Mouse (Mus musculus) forebrain, embryonic 16.5 days (tissue): ENCODE data around the gene Klrb1. TPM values are rescaled to one million over a fixed set of nuclear protein-coding genes. Genes with fewer than 3 reads are reported as not detected.
A peak's percentile ranks its signal among the peaks of the same experiment; 100 is the strongest.
"Not testable (repeated sequence)": the region's sequence is repeated elsewhere in the genome, so short reads cannot be mapped to it uniquely, and the experiment has no call there.

ENCODE experiments used
- ATAC-seq: fragments of 200-750 bp; cut with Nextera tagmentation; 2 replicates; pipeline ENCODE4 v1.8.0; 2017; ENCODE audit warnings: mild to moderate bottlenecking, moderate library complexity
- H3K27ac ChIP-seq: fragments of 300-500 bp; sonication (generic); 2 replicates; pipeline ENCODE4 v1.5.1; 2014; ENCODE audit warnings: low read length, control low read depth
- H3K27me3 ChIP-seq: fragments of 300-500 bp; sonication (generic); replicated peaks from 2 replicates; pipeline ENCODE4 v1.6.1; 2014; ENCODE audit warnings: low read length; ENCODE audit not compliant: control insufficient read depth, insufficient read depth
- H3K36me3 ChIP-seq: fragments of 300-500 bp; sonication (generic); 2 replicates; pipeline ENCODE4 v1.6.1; 2014; ENCODE audit not compliant: control insufficient read depth, insufficient read depth
- H3K4me1 ChIP-seq: fragments of 300-500 bp; sonication (generic); replicated peaks from 2 replicates; pipeline ENCODE4 v1.6.1; 2014; ENCODE audit warnings: low read length; ENCODE audit not compliant: control insufficient read depth, insufficient read depth
- H3K4me2 ChIP-seq: fragments of 300-500 bp; sonication (generic); 2 replicates; pipeline ENCODE4 v1.6.1; 2014; ENCODE audit warnings: mild to moderate bottlenecking, low read length, control low read depth
- H3K4me3 ChIP-seq: fragments of 300-500 bp; sonication (generic); replicated peaks from 2 replicates; pipeline ENCODE4 v1.5.1; 2014; ENCODE audit warnings: mild to moderate bottlenecking, low read length, control low read depth
- H3K9ac ChIP-seq: fragments of 300-500 bp; sonication (generic); replicated peaks from 2 replicates; pipeline ENCODE4 v1.6.1; 2014; ENCODE audit warnings: low read depth, low read length, control low read depth
- H3K9me3 ChIP-seq: fragments of 300-500 bp; sonication (generic); 2 replicates; pipeline ENCODE4 v1.6.1; 2016; ENCODE audit warnings: low read length; ENCODE audit not compliant: control insufficient read depth
- WGBS: fragments of 180-500 bp; shearing (Covaris S2); extraction: QIAGEN DNeasy Blood & Tissue Kit; methylation state at CpG from one replicate; pipeline ENCODE4 v1.1.7; 2014; 5-methylcytosine and 5-hydroxymethylcytosine counted together
- polyA plus RNA-seq: library from polyadenylated mRNA; unstranded; fragments of >200 nt; fragmentation: Nextera tagmentation; extraction: Ambion mirVana; gene quantifications from 2 replicates; pipeline ENCODE4 v1.2.1, GENCODE M21; 2015

Gene Klrb1
- polyA plus RNA-seq = not detected in 2 replicates

DNA sequence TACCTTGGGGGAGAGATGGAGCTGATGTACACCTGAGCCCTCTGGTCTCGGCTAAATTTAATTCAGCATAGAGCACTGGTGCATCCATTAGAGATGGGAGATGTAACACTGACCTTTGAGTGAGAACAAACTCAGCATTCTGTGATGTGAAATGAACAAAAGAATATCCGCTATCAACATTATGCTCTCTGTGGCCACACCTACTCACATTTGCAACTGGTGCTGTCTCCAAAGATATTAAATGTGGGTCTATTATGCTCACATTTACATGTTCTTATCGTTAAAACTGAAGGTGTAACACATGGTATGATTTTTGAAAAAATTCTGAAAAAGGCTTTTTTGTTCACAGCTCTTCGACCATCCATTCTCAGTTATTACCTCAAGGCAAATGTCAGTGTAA, at the start of gene Klrb1:
TSS of gene Klrb1 (minus strand) at position 101 of the 400 bp plus-strand sequence.
- Histone ChIP-seq H3K4me3 (no peak within 1 kb of the TSS), H3K4me2 (no peak within 1 kb of the TSS), H3K9me3 (no peaks in the 10 kb centered on the region), H3K27ac (no peak within 1 kb of the TSS), H3K27me3 (no peaks in the 10 kb centered on the region), H3K4me1 (no peaks in the 10 kb centered on the region), H3K9ac (no peak within 1 kb of the TSS), H3K36me3 (no peaks in the 10 kb centered on the region)
- ATAC-seq = no peak
- 84% methylated on average over 4 of the region's 4 CpGs for WGBS

DNA sequence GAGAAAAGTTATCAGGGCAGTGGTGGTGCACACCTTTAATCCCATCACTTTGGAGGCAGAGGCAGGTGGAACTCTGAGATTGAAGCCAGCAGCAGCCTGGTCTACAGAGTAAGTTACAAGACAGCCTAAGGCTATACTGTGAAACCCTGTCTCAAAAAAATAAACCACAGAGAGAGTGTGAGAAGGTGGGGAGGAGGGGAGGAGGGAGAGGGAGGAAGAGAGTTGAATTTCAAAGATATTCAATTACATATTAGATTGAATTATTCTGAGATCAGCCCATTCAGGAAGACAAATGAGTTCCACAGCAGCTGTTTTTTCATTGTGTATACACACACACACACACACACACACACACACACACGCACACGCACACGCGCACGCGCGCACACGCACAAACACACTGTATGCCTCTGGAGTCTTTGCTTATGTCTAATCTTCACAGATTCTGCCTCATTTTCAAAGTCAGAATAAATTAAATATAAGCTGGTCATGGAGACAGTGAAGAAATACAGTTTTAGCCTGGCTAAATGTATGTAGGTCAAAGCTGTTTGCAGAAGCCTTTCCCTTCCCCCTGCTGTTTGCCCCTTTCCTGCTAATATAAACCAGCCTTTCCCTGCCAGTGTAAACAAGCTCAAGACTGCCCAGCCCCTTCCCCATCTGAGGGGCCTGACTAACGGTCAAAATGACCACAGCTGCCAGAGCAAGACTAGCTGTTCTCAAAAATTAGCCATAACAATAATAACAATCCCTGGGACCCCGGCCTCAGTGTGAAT, 46.8 kb upstream of the Klrb1 start:
- Histone ChIP-seq H3K9me3 (no peaks in the 10 kb centered on the region), H3K27ac (no peak overlapping the region), H3K4me3 (no peak overlapping the region), H3K36me3 (no peaks in the 10 kb centered on the region), H3K27me3 (no peaks in the 10 kb centered on the region), H3K4me2 (no peak overlapping the region), H3K9ac (no peak overlapping the region), H3K4me1 (no peaks in the 10 kb centered on the region)
- no peak for ATAC-seq
- WGBS = 81% methylated on average over 10 of the region's 10 CpGs

- Histone ChIP-seq H3K36me3 (no peaks in the 10 kb centered on the region), H3K4me1 (no peaks in the 10 kb centered on the region; the same call in 1 of the 2 replicates), H3K9me3 (no peaks in the 10 kb centered on the region), H3K9ac (no peak overlapping the region), H3K4me3 (no peak overlapping the region), H3K27me3 (no peaks in the 10 kb centered on the region), H3K27ac (no peak overlapping the region), H3K4me2 (no peak overlapping the region)
- ATAC-seq = no peak
- WGBS = 70% methylated on average over 4 of the region's 4 CpGs
These were observed 45.2 kb upstream of the Klrb1 start for GRCm38 (mm10) chr6:128768047-128768446.

- H3K27ac ChIP-seq, ATAC-seq, H3K4me1 ChIP-seq, H3K36me3 ChIP-seq, H3K4me2 ChIP-seq, H3K9ac ChIP-seq, H3K4me3 ChIP-seq, H3K27me3 ChIP-seq, H3K9me3 ChIP-seq: not testable (repeated sequence)
- WGBS = 53% methylated on average over 6 of the region's 6 CpGs
These were observed 43.8 kb upstream of the Klrb1 start for GRCm38 (mm10) chr6:128766486-128767254.

GRCm38 (mm10) chr6:128765211-128765610, 42.4 kb upstream of the Klrb1 start:
- H3K36me3 ChIP-seq = no peaks in the 10 kb centered on the region
- H3K4me3 ChIP-seq = no peak overlapping the region
- ATAC-seq = no peak
- H3K4me2 ChIP-seq = no peak overlapping the region
- H3K27me3 ChIP-seq = no peaks in the 10 kb centered on the region
- H3K4me1 ChIP-seq = peaks cover 3% of the 10 kb centered on the region
- H3K9ac ChIP-seq = no peak overlapping the region
- H3K9me3 ChIP-seq = no peaks in the 10 kb centered on the region
- no peak overlapping the region for H3K27ac ChIP-seq
- WGBS = 79% methylated on average over 1 of the region's 1 CpGs

DNA sequence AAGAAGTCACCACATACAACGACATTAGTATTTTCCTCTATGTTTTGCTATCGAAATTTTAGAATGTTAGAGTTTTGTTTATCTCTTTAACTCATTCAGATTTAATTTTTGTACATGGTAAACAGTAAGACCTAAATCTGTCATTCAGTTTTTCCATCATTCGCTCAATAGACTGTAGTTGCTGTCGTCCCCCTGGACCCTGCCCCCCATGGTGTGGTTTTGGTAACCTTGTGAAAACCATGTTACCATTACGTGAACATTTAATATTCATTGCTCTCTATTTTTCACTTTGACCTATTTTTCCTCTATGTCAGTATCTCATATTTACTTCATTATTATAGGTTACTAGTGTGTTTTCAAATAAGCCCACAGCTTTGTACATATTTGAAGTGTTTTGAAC, 41.7 kb upstream of the Klrb1 start:
- peak overlapping the region; percentile 47 for H3K4me3 ChIP-seq
- H3K9me3 ChIP-seq = no peaks in the 10 kb centered on the region
- peak overlapping the region; percentile 51 for H3K4me2 ChIP-seq
- no peaks in the 10 kb centered on the region for H3K27me3 ChIP-seq
- no peak for ATAC-seq
- peak overlapping the region; percentile 49 for H3K27ac ChIP-seq
- H3K36me3 ChIP-seq = no peaks in the 10 kb centered on the region
- H3K4me1 ChIP-seq = peaks cover 3% of the 10 kb centered on the region
- 18% methylated on average over 5 of the region's 5 CpGs for WGBS
- H3K9ac ChIP-seq = peak overlapping the region; percentile 38; the same call in 1 of the 2 replicates

DNA sequence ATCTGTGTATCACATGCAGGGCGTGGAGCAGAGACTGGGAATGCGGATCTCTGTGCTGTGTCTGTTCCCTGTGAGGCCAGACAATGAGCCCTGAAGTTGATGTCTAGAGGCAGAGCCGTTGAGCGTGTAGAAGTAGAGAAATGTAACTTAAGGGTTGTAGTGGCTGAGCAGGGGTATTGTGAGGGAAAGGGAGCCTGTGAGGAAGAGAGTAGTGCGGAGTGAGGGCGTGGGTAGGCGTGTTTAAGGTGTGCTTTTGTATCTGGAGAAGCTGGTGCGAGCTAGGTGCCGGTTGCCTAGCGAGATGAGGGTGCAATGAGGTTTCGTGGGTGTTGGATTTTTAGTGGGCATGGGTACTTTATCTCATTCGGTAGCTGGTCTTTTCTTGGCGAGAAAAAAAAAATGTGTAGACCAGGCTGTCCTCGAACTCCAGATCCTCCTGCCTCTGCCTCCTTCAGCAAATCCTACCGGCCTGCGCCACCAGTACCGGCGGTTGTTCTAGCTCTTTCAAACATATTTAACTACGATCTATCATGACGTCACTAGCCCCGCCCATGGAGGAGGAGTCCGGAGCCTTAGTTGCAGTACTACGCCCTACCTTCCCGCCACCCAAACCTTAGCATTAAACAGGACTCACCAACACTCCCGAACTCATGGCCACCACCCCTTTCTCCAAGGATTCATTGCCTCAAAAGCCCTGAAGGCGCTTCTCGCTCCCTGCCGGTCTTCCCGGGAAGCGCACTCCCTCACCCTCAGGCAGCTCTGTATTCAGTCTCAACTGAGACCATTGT, 41.1 kb upstream of the Klrb1 start:
- Histone ChIP-seq H3K27ac (peak overlapping the region; percentile 93), H3K4me2 (peak overlapping the region; percentile 65), H3K4me3 (peak overlapping the region; percentile 62), H3K9me3 (no peaks in the 10 kb centered on the region), H3K4me1 (peaks cover 3% of the 10 kb centered on the region), H3K9ac (peak overlapping the region; percentile 70), H3K36me3 (no peaks in the 10 kb centered on the region), H3K27me3 (no peaks in the 10 kb centered on the region)
- under 1% methylated on average over 30 of the region's 30 CpGs for WGBS
- ATAC-seq = peak; percentile 91

DNA sequence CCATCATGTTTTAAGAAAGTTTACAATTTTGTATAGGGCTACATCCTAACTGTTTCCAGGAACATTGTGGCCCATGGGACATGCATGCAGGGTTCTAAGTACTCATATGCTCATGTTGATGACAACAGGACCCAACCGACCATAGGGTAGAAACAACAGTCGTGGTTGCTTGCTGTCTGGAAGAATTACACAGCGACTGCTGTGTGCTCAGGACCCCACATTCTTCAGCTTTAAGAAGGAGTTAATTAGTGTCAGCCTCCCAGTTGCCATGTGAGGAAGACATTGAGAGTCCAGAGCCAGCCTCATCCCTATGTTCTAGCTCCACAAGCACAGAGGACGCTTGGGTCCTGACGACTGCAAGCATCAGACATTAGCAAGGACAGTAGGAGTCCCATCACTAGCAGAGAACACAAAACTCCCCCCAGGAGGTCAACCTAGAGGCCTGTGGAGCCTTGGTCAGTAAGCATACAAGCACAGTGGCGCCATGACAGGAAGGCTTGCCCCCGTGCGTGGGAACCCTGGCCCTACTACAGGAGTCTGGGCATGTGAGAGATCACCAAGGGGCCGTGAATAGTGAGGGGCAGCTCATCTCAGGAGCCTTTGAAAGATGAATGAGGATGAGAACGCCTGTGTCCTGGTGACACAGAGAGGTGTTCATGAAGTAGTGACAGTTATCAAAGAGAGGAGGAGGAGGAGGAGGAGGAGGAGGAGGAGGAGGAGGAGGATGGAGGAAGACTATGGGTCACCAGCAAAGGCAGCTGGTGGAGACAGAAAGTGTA, 40.2 kb upstream of the Klrb1 start:
- H3K27me3 ChIP-seq, H3K9me3 ChIP-seq, H3K36me3 ChIP-seq, ATAC-seq, H3K4me1 ChIP-seq: not testable (repeated sequence)
- Histone ChIP-seq H3K9ac (peak overlapping the region; percentile 70), H3K4me3 (peak overlapping the region; percentile 62), H3K27ac (peak overlapping the region; percentile 93), H3K4me2 (peak overlapping the region; percentile 65)
- WGBS = 78% methylated on average over 9 of the region's 10 CpGs
